Mouse (Mus musculus) forebrain, embryonic 13.5 days (tissue): ENCODE measurements around the gene Pnkd. TPM values are rescaled to one million over a fixed set of nuclear protein-coding genes. Genes with fewer than 3 reads are reported as not detected.
"Not testable (repeated sequence)": the region's sequence is repeated elsewhere in the genome, so short reads cannot be mapped to it uniquely, and the experiment has no call there.

Experiments used
- ATAC-seq: fragments of 200-750 bp; cut with Nextera tagmentation; 2 replicates; pipeline ENCODE4 v1.8.0; 2017
- H3K27ac ChIP-seq: fragments of 300-500 bp; sonication (generic); 2 replicates; pipeline ENCODE4 v1.5.1; 2015; ENCODE audit warnings: inconsistent platforms, mild to moderate bottlenecking, moderate library complexity
- H3K27me3 ChIP-seq: fragments of 300-500 bp; sonication (generic); 2 replicates; pipeline ENCODE4 v1.6.1; 2015; ENCODE audit warnings: mild to moderate bottlenecking, inconsistent platforms
- H3K36me3 ChIP-seq: fragments of 300-500 bp; sonication (generic); 2 replicates; pipeline ENCODE4 v1.6.1; 2015; ENCODE audit warnings: mild to moderate bottlenecking, inconsistent platforms; ENCODE audit not compliant: poor library complexity, severe bottlenecking
- H3K4me1 ChIP-seq: fragments of 300-500 bp; sonication (generic); 2 replicates; pipeline ENCODE4 v1.6.1; 2015; ENCODE audit warnings: inconsistent platforms
- H3K4me2 ChIP-seq: fragments of 300-500 bp; sonication (generic); 2 replicates; pipeline ENCODE4 v1.6.1; 2015; ENCODE audit warnings: inconsistent platforms, mild to moderate bottlenecking, moderate library complexity
- H3K4me3 ChIP-seq: fragments of 300-500 bp; sonication (generic); 2 replicates; pipeline ENCODE4 v1.5.1; 2015; ENCODE audit warnings: mild to moderate bottlenecking, inconsistent platforms
- H3K9ac ChIP-seq: fragments of 300-500 bp; sonication (generic); 2 replicates; pipeline ENCODE4 v1.6.1; 2015; ENCODE audit warnings: mild to moderate bottlenecking, inconsistent platforms
- H3K9me3 ChIP-seq: fragments of 300-500 bp; sonication (generic); replicated peaks from 2 replicates; pipeline ENCODE4 v1.6.1; 2016; ENCODE audit warnings: inconsistent platforms
- WGBS: fragments of 180-500 bp; shearing (Covaris S2); methylation state at CpG from one replicate; pipeline ENCODE4 v1.1.7; 2015; 5-methylcytosine and 5-hydroxymethylcytosine counted together
- polyA plus RNA-seq: library from polyadenylated mRNA; unstranded; fragments of >200 nt; fragmentation: Nextera tagmentation; extraction: Ambion mirVana; gene quantifications from 2 replicates; pipeline ENCODE4 v1.2.1, GENCODE M21; 2015

Gene Pnkd
- polyA plus RNA-seq, 1 experiment from 2014 or later = 94.5 TPM

DNA sequence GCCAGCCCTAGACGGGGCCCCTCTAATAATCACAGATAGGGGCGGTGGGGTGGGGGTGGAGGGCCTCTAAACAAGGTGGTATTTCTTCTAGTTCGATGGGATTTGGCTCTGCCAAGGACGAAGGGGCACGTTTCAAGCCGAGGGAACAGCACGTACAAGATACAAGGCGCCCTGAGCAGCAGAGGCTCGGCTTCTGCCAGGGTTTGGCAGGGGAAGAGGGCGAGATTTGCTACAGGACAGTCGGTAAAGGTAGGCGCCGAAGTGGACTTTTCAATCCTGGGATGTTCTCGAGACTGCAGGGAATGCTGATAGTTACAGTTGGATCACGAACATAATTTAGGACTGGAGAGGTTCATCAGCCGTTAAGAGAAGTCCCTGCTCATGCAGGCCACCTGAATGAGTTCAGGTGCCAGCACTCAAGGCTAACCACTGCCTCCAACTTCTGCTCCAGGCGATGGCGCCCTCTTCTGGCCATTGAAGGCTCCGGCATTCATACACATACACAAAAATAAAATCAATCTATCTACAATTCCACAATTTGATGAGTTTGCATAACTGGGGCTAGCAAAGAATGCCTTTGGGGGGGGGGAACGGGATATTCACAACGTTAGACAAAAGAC is 105.7 kb downstream of the Pnkd start:
- Histone ChIP-seq H3K9me3 (no peaks in the 10 kb centered on the region), H3K4me1 (peaks cover 36% of the 10 kb centered on the region), H3K27ac (no peak overlapping the region), H3K4me2 (peak overlapping the region; percentile 95), H3K9ac (peak overlapping the region; percentile 2; the same call in 1 of the 2 replicates), H3K4me3 (peak overlapping the region; percentile 96), H3K36me3 (peaks cover 17% of the 10 kb centered on the region), H3K27me3 (peaks cover 15% of the 10 kb centered on the region; the same call in 1 of the 2 replicates)
- ATAC-seq = no peak
- WGBS = 5% methylated on average over 21 of the region's 21 CpGs

DNA sequence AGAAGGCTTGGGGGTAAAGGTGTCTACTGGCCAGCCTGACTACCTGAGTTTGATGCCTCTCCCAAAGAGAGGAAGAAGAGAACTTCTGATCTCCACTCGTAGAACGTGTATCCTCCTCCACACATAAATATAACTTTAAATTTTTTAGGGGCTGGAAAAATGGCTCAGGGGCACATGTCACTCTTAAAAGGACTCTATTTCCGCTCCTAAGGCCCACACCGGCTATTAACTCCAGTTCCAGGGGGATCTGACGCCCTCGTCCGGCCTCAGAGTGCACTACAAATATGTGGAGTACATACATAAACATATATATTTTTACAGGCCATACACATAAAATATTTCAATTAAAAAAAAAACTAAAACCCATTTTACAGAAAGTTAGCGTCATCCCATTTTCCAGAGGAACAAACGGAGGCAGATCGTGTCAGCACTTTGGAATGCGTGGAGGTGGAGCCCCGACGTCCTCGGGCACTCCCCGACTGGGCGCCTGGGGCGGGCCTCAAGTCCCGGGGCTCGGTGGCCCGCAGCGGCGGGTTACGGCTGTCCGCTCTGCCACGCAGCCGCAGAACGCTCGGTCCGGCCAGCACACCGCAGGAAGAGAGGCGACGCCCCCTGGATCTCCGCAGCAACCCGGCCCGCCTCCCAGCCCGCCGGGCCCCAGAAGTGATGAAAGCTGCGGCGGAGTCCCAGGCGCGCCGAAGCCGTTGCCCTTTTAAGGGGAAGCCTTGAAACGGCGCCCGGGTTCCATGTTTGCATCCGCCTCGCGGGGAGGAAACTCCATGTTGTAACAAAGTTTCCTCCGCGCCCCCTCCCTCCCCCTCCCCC is 106.4 kb downstream of the Pnkd start, which contains the start of gene Ctdsp1:
TSS of gene Ctdsp1 (plus strand) at position 586 of the 825 bp plus-strand sequence.
- WGBS = 3% methylated on average over 49 of the region's 51 CpGs
- H3K4me2 ChIP-seq = peak within 1 kb of the TSS; percentile 95

DNA sequence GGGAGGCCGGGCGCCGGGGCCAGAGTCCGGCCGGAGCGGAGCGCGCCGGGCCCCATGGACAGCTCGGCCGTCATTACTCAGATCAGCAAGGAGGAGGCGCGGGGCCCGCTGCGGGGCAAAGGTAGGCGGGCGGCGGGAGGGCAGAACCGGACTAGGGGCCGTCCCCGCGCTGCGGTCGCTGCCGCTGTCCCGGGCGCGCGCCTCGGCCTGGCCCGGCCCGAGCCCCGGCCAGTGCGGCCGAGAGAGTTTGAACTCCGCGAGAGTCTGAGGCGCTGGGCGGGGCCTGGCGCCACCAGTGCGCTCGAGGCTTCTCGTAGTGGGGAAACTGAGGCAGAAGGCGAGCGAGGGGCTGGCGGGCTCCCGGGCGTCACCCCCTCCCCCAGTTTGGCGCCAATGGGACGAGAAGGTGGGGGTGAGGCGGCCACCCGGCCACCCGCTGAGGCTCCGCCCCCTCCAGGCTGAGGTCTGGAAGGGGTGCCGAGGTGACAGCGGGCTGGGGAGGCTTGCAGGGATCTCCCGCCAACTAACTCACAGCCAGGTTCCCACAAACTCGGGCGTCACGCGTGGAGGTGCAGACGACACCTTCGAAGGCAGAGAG is 107.2 kb downstream of the Pnkd start:
- Histone ChIP-seq H3K36me3 (peaks cover 18% of the 10 kb centered on the region), H3K27me3 (peaks cover 15% of the 10 kb centered on the region; the same call in 1 of the 2 replicates), H3K4me2 (peak overlapping the region; percentile 95), H3K4me1 (peaks cover 36% of the 10 kb centered on the region), H3K9ac (peak overlapping the region; percentile 86), H3K4me3 (peak overlapping the region; percentile 96), H3K27ac (peak overlapping the region; percentile 85), H3K9me3 (no peaks in the 10 kb centered on the region)
- WGBS = under 1% methylated on average over 46 of the region's 63 CpGs
- ATAC-seq = peak; percentile 41

More for the DNA sequence above, 106.4 kb downstream of the Pnkd start, which contains the start of gene Ctdsp1:
- H3K4me3 ChIP-seq = peak within 1 kb of the TSS; percentile 96
- peak within 1 kb of the TSS; percentile 86 for H3K9ac ChIP-seq
- peak within 1 kb of the TSS; percentile 85 for H3K27ac ChIP-seq
- ATAC-seq = peak; percentile 79
- peaks cover 15% of the 10 kb centered on the region; the same call in 1 of the 2 replicates for H3K27me3 ChIP-seq
- H3K9me3 ChIP-seq = no peaks in the 10 kb centered on the region
- peaks cover 36% of the 10 kb centered on the region for H3K4me1 ChIP-seq
- H3K36me3 ChIP-seq = peaks cover 18% of the 10 kb centered on the region

DNA sequence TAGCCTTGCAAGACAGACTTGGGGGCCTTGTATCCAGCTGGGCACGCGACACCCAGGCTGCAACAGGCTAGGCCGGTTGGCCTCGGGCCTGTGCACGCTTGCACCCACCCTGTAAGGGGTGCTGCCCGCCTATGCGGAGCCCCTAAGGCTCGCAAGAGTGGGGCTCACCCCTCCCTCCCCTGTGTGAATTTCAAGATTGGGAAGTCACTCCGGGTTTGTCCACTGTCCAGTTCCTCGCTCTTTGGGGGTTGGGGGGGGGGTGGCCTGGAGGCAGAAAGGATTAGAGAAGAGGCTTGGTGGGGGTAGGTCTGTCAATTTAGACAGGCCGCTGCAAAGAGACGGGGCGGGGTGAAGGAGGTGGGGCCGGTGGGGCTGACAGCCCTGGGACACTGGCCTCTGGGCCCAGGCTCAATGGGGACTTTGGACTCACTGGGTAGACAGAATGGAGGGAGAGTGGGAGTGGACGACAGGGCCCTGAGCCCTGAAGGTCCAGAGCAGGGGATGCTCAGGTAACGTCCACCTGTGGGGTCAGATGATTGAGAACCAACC is 107.8 kb downstream of the Pnkd start:
- no peaks in the 10 kb centered on the region for H3K9me3 ChIP-seq
- WGBS = 2% methylated on average over 16 of the region's 16 CpGs
- ATAC-seq = peak; percentile 28

DNA sequence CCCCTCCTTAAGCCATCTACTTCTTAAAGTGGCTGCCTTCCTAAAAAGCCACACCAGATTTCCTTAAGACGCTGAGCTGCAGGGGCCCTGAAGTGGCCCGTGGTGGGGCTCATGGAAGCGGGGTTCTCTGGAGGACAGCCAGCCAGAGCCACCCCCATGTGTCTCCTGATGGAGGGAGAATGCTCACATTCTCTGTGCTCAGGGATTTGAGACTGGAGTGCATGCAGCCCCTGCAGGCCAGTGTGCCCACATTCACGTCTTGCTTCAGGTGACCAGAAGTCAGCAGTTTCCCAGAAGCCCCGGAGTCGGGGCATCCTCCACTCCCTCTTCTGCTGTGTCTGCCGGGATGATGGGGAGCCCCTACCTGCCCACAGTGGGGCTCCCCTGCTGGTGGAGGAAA is 108.3 kb downstream of the Pnkd start:
- Histone ChIP-seq H3K4me3 (peak overlapping the region; percentile 96), H3K4me1 (peaks cover 31% of the 10 kb centered on the region), H3K27me3 (peaks cover 15% of the 10 kb centered on the region; the same call in 1 of the 2 replicates), H3K9ac (peak overlapping the region; percentile 86), H3K27ac (no peak overlapping the region), H3K9me3 (no peaks in the 10 kb centered on the region), H3K4me2 (peak overlapping the region; percentile 95), H3K36me3 (peaks cover 18% of the 10 kb centered on the region)
- no peak for ATAC-seq
- WGBS = 36% methylated on average over 7 of the region's 7 CpGs

More for the DNA sequence above, 107.8 kb downstream of the Pnkd start:
- Histone ChIP-seq H3K4me3 (peak overlapping the region; percentile 96), H3K27me3 (peaks cover 15% of the 10 kb centered on the region; the same call in 1 of the 2 replicates), H3K9ac (peak overlapping the region; percentile 86), H3K27ac (peak overlapping the region; percentile 85), H3K4me2 (peak overlapping the region; percentile 95), H3K36me3 (peaks cover 18% of the 10 kb centered on the region), H3K4me1 (peaks cover 32% of the 10 kb centered on the region)

DNA sequence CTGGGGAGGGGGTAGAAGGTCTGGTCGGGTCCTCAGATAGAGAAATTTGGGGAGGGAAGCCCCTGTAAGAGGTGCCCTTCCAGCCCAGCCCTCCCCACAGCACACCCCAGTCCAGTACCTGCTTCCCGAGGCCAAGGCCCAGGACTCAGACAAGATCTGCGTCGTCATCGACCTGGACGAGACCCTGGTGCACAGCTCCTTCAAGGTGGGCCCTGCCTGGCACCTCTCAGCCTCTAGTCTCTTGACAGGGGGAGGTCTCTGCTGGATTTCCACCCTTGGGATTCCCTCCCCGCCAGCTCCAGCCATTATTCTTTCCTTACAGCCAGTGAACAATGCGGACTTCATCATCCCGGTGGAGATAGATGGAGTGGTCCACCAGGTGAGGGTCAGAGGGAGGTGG is 109.0 kb downstream of the Pnkd start:
- Histone ChIP-seq H3K4me3 (no peak overlapping the region), H3K9ac (no peak overlapping the region), H3K9me3 (no peaks in the 10 kb centered on the region), H3K4me1 (peaks cover 31% of the 10 kb centered on the region), H3K27me3 (peaks cover 15% of the 10 kb centered on the region; the same call in 1 of the 2 replicates), H3K27ac (no peak overlapping the region), H3K4me2 (peak overlapping the region; percentile 95; the same call in 1 of the 2 replicates), H3K36me3 (peaks cover 18% of the 10 kb centered on the region)
- WGBS = 85% methylated on average over 9 of the region's 9 CpGs
- no peak for ATAC-seq

DNA sequence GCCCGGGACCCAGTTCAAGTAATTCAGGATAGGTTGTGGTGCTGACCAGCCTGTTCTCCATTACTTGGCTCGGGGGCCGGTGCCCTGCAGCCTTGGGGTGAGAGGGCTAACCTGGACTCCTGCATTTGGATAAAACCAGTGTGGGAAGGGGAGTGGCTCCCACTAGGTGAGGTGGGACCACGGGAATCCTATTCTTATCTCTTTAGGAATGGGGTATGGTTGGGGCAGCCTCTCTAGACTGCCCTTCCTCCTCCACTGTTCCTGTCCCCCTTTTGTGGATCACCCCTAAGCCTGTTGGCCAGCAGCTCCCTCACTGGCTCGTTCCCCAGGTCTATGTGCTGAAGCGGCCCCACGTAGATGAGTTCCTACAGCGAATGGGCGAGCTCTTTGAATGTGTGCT is 109.6 kb downstream of the Pnkd start:
- Histone ChIP-seq H3K4me3 (no peak overlapping the region), H3K27me3 (peaks cover 11% of the 10 kb centered on the region; the same call in 1 of the 2 replicates), H3K36me3 (peaks cover 18% of the 10 kb centered on the region), H3K27ac (no peak overlapping the region), H3K4me1 (peaks cover 31% of the 10 kb centered on the region), H3K4me2 (no peak overlapping the region), H3K9ac (no peak overlapping the region), H3K9me3 (no peaks in the 10 kb centered on the region)
- no peak for ATAC-seq
- WGBS = 91% methylated on average over 9 of the region's 9 CpGs

DNA sequence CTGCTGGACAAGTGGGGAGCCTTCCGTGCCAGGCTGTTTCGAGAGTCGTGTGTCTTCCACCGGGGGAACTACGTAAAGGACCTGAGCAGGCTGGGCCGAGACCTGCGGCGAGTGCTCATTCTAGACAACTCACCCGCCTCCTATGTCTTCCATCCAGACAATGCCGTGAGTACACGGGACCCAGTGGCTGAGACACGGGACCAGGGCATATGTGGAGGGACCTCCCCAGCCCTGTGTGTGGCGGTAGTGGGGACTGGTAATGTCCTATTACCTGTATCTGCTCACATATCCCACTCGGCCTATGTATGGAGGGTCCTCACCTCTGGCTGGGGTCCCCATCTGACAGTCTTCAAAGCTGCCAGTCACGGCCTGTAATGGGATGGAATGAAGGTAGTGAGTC is 110.1 kb downstream of the Pnkd start:
- Histone ChIP-seq H3K4me2 (no peak overlapping the region), H3K4me1 (peaks cover 27% of the 10 kb centered on the region), H3K9me3 (no peaks in the 10 kb centered on the region), H3K36me3 (peaks cover 18% of the 10 kb centered on the region), H3K27ac (no peak overlapping the region), H3K9ac (no peak overlapping the region), H3K4me3 (no peak overlapping the region), H3K27me3 (peaks cover 6% of the 10 kb centered on the region; the same call in 1 of the 2 replicates)
- ATAC-seq = no peak
- 91% methylated on average over 15 of the region's 15 CpGs for WGBS

DNA sequence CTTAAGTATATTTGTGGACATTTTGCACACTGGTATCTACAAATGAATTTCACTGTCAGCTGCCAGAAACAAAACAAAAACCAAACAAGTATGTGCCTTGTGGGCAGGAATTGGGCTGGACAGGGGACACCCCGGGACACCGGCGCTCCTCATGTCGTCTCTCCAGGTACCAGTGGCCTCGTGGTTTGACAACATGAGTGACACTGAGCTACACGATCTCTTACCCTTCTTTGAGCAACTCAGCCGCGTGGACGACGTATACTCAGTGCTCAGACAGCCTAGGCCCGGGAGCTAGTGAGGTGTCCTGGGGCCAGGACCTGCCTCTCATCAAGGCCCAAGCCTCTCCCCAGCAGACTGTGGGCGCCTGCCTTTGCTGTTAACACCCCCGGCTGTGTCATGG is 110.6 kb downstream of the Pnkd start:
- peaks cover 18% of the 10 kb centered on the region for H3K36me3 ChIP-seq
- ATAC-seq = no peak
- peaks cover 23% of the 10 kb centered on the region for H3K4me1 ChIP-seq
- no peak overlapping the region for H3K4me3 ChIP-seq
- peaks cover 6% of the 10 kb centered on the region; the same call in 1 of the 2 replicates for H3K27me3 ChIP-seq
- 85% methylated on average over 12 of the region's 13 CpGs for WGBS
- H3K4me2 ChIP-seq = no peak overlapping the region
- no peak overlapping the region for H3K9ac ChIP-seq
- no peak overlapping the region for H3K27ac ChIP-seq
- no peaks in the 10 kb centered on the region for H3K9me3 ChIP-seq

DNA sequence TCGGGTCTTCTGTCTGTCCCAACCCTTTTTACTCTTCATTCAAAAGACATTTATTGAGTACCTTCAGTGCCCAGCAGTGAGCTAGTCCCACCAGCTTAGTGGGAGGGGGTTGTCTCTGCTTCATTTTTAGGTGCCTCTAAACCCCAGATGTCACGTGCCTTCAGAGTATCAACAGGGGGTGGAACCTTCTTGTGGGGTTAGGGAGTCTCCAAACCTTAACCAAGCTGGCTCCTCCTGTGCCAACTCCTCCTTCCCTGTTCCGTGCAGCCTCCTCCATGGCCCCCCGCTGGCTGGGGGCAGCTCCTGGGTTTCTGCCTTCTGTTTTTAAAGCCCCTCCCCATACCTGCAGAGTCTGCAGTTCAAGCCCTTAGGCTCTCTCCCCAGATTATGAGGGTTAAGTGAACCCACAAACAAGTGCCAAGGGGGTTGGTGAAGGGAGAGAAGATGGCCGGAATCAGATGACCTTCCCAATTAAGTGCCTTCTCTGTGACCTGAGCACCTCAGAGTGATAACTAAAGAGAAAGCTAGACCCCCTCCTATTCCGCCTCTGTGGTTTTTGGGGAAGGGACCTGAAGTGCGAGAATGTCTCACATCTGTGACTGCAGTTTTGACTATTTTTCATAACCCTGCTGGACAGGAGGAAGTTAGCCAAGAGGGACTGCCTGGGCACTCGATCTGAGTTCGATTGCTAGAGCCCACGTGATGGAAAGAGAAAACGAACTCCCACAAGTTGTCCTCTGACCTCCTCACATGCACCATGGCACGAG is 111.9 kb downstream of the Pnkd start:
- H3K27ac ChIP-seq, H3K9me3 ChIP-seq, ATAC-seq, H3K27me3 ChIP-seq: not testable (repeated sequence)
- Histone ChIP-seq H3K9ac (peak overlapping the region; percentile 65; the same call in 1 of the 2 replicates), H3K4me1 (peaks cover 15% of the 10 kb centered on the region), H3K4me3 (peak overlapping the region; percentile 47), H3K36me3 (peaks cover 18% of the 10 kb centered on the region), H3K4me2 (peak overlapping the region; percentile 72)
- WGBS = 9% methylated on average over 12 of the region's 12 CpGs
